Mouse (Mus musculus) forebrain, postnatal 0 days (tissue): ENCODE measurements around the gene Lrrc8a. TPM values are rescaled to one million over a fixed set of nuclear protein-coding genes. Genes with fewer than 3 reads are reported as not detected.

Experiments used
- ATAC-seq: fragments of 200-750 bp; cut with Nextera tagmentation; 2 replicates; pipeline ENCODE4 v1.8.0; 2017; ENCODE audit warnings: mild to moderate bottlenecking, moderate library complexity
- DNase-seq: peaks from one replicate; pipeline ENCODE4 v3.0.0-alpha.2; 2015
- H3K27ac ChIP-seq: fragments of 300-500 bp; sonication (generic); 2 replicates; pipeline ENCODE4 v1.5.1; 2014; ENCODE audit warnings: low read depth, mild to moderate bottlenecking, antibody characterized with exemption, low read length, moderate library complexity, mixed read lengths
- H3K27me3 ChIP-seq: fragments of 300-500 bp; sonication (generic); 2 replicates; pipeline ENCODE4 v1.6.1; 2014; ENCODE audit warnings: mild to moderate bottlenecking, low read length, mixed read lengths; ENCODE audit not compliant: insufficient read depth
- H3K36me3 ChIP-seq: fragments of 300-500 bp; sonication (generic); 2 replicates; pipeline ENCODE4 v1.6.1; 2014; ENCODE audit warnings: mild to moderate bottlenecking, moderate library complexity; ENCODE audit not compliant: insufficient read depth
- H3K4me1 ChIP-seq: fragments of 300-500 bp; sonication (generic); 2 replicates; pipeline ENCODE4 v1.6.1; 2014; ENCODE audit warnings: antibody characterized with exemption; ENCODE audit not compliant: insufficient read depth
- H3K4me2 ChIP-seq: fragments of 300-500 bp; sonication (generic); 2 replicates; pipeline ENCODE4 v1.6.1; 2014; ENCODE audit warnings: low read depth, mild to moderate bottlenecking, moderate library complexity
- H3K4me3 ChIP-seq: fragments of 300-500 bp; sonication (generic); 2 replicates; pipeline ENCODE4 v1.5.1; 2014; ENCODE audit warnings: low read depth, low read length, mixed read lengths
- H3K9ac ChIP-seq: fragments of 300-500 bp; sonication (generic); 2 replicates; pipeline ENCODE4 v1.6.1; 2014; ENCODE audit warnings: mild to moderate bottlenecking
- H3K9me3 ChIP-seq: fragments of 300-500 bp; sonication (generic); 2 replicates; pipeline ENCODE4 v1.6.1; 2016; ENCODE audit warnings: low read length
- CTCF ChIP-seq: sonication (generic); IDR thresholded peaks from 2 replicates; pipeline ENCODE4 v1.5.1; 2016; ENCODE audit warnings: antibody characterized with exemption, control low read depth, low read depth
- WGBS: fragments of 180-500 bp; shearing (Covaris S2); extraction: QIAGEN DNeasy Blood & Tissue Kit; methylation state at CpG from one replicate; pipeline ENCODE4 v1.1.7; 2014; 5-methylcytosine and 5-hydroxymethylcytosine counted together
- polyA plus RNA-seq: library from polyadenylated mRNA; unstranded; fragments of >200 nt; fragmentation: Nextera tagmentation; extraction: Ambion mirVana; gene quantifications from 2 replicates; pipeline ENCODE4 v1.2.1, GENCODE M21; 2015
- total RNA-seq: library from RNA; depleted of rRNA; stranded (reverse); fragments of >200 nt; gene quantifications from 2 replicates; pipeline ENCODE4 v1.2.3, GENCODE M21; 2014

Gene Lrrc8a
- total and polyA plus RNA-seq, 2 experiments from 2014 or later, result 44.5 to 55.3 TPM

DNA sequence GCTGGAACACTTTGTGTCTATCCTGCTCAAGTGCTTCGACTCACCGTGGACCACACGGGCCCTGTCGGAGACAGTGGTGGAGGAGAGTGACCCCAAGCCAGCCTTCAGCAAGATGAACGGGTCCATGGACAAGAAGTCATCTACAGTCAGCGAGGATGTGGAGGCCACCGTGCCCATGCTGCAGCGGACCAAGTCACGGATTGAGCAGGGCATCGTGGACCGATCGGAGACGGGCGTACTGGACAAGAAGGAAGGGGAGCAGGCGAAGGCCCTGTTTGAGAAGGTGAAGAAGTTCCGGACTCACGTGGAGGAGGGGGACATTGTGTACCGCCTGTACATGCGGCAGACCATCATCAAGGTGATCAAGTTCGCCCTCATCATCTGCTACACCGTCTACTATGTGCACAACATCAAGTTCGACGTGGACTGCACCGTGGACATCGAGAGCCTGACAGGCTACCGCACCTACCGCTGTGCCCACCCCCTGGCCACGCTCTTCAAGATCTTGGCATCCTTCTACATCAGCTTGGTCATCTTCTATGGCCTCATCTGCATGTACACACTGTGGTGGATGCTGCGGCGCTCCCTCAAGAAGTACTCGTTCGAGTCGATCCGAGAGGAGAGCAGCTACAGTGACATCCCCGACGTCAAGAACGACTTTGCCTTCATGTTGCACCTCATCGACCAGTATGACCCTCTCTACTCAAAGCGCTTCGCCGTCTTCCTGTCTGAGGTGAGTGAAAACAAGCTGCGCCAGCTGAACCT lies 18.3 kb downstream of the Lrrc8a start:
- Histone ChIP-seq H3K9me3 (no peaks in the 10 kb centered on the region), H3K4me2 (no peak overlapping the region), H3K27me3 (no peaks in the 10 kb centered on the region), H3K9ac (no peak overlapping the region), H3K27ac (no peak overlapping the region), H3K36me3 (peaks cover 65% of the 10 kb centered on the region), H3K4me1 (no peaks in the 10 kb centered on the region), H3K4me3 (no peak overlapping the region)
- no peak for ATAC-seq
- DNase-seq, result no peak
- no peak for TF ChIP-seq CTCF
- WGBS, result 97% methylated on average over 42 of the region's 42 CpGs

GRCm38 (mm10) chr2:30256616-30257350 lies 19.3 kb downstream of the Lrrc8a start:
- Histone ChIP-seq H3K9me3 (no peaks in the 10 kb centered on the region), H3K9ac (no peak overlapping the region), H3K4me1 (no peaks in the 10 kb centered on the region), H3K36me3 (peaks cover 67% of the 10 kb centered on the region), H3K27me3 (no peaks in the 10 kb centered on the region), H3K4me2 (no peak overlapping the region), H3K4me3 (no peak overlapping the region), H3K27ac (no peak overlapping the region)
- no peak for DNase-seq
- 97% methylated on average over 30 of the region's 30 CpGs for WGBS
- ATAC-seq, result no peak
- TF ChIP-seq CTCF, result no peak

DNA sequence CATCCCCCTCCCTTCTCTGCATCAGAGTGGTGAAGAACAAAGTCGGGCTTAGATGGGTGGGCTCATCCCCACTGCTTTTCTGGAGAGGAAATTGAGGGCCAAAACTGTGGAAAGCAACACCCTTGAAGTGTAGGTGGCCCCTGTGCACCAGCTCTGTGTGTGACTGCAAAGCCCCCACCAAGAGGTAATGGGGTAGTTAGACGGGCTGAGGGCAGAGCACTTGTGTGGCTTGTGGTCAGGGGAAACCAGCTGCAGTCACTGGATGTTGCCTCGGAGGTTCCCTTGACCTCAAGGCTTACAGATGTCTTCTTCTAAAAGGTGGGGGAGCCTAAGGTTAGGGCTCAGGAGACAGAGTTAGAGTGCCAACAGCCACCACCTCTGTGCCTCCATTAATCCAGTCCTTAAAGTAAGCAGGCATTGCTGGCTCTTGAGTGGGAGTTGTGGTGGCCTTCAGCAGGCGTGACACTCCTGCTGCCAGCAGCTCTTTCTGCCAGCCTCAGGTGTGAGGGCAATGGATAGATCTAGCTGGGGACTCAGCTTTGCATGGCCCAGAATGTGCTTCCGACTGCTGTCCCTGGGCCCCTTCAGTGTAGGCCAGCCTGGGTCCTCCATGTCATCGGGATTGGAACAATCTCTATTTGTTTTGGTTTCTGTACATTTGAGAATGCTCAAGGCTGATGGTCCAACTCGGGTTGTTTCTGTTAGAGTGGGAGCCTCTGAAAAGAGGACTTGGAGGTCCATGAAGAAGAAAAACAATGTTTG lies 20.4 kb downstream of the Lrrc8a start:
- no peak overlapping the region for H3K27ac ChIP-seq
- peaks cover 71% of the 10 kb centered on the region for H3K36me3 ChIP-seq
- H3K9ac ChIP-seq, result no peak overlapping the region
- no peak for TF ChIP-seq CTCF
- no peaks in the 10 kb centered on the region for H3K27me3 ChIP-seq
- H3K4me1 ChIP-seq, result no peaks in the 10 kb centered on the region
- ATAC-seq (no peak), DNase-seq (no peak)
- H3K4me2 ChIP-seq, result no peak overlapping the region
- H3K9me3 ChIP-seq, result no peaks in the 10 kb centered on the region
- WGBS, result 86% methylated on average over 7 of the region's 7 CpGs
- H3K4me3 ChIP-seq, result no peak overlapping the region

GRCm38 (mm10) chr2:30258600-30258999 lies 21.1 kb downstream of the Lrrc8a start:
- WGBS, result 88% methylated on average over 4 of the region's 4 CpGs
- peaks cover 3% of the 10 kb centered on the region; the same call in 1 of the 2 replicates for H3K4me1 ChIP-seq
- TF ChIP-seq CTCF, result no peak
- DNase-seq (no peak), ATAC-seq (no peak)
- no peak overlapping the region for H3K4me2 ChIP-seq
- H3K36me3 ChIP-seq, result peaks cover 70% of the 10 kb centered on the region
- H3K27ac ChIP-seq, result no peak overlapping the region
- no peak overlapping the region for H3K4me3 ChIP-seq
- no peak overlapping the region for H3K9ac ChIP-seq
- H3K9me3 ChIP-seq, result no peaks in the 10 kb centered on the region
- H3K27me3 ChIP-seq, result no peaks in the 10 kb centered on the region

GRCm38 (mm10) chr2:30259131-30260064 lies 21.9 kb downstream of the Lrrc8a start:
- ATAC-seq (no peak), DNase-seq (no peak)
- H3K4me3 ChIP-seq, result no peak overlapping the region
- WGBS, result 90% methylated on average over 15 of the region's 15 CpGs
- no peaks in the 10 kb centered on the region for H3K27me3 ChIP-seq
- peaks cover 74% of the 10 kb centered on the region for H3K36me3 ChIP-seq
- peaks cover 3% of the 10 kb centered on the region; the same call in 1 of the 2 replicates for H3K4me1 ChIP-seq
- no peaks in the 10 kb centered on the region for H3K9me3 ChIP-seq
- H3K9ac ChIP-seq, result no peak overlapping the region
- no peak overlapping the region for H3K27ac ChIP-seq
- H3K4me2 ChIP-seq, result no peak overlapping the region
- TF ChIP-seq CTCF, result no peak

GRCm38 (mm10) chr2:30261064-30261736 lies 23.7 kb downstream of the Lrrc8a start:
- peaks cover 3% of the 10 kb centered on the region; the same call in 1 of the 2 replicates for H3K4me1 ChIP-seq
- H3K9me3 ChIP-seq, result no peaks in the 10 kb centered on the region
- H3K36me3 ChIP-seq, result peaks cover 64% of the 10 kb centered on the region
- no peak overlapping the region for H3K4me2 ChIP-seq
- peak; percentile 26; the same call in 1 of the 2 replicates for TF ChIP-seq CTCF
- no peak overlapping the region for H3K4me3 ChIP-seq
- 77% methylated on average over 4 of the region's 4 CpGs for WGBS
- H3K27ac ChIP-seq, result no peak overlapping the region
- no peak overlapping the region for H3K9ac ChIP-seq
- no peak for DNase-seq
- H3K27me3 ChIP-seq, result no peaks in the 10 kb centered on the region
- ATAC-seq, result no peak
